In genomic region chr1:179517713-179518465, GRCm38 (mm10) we compare ENCODE assay signal across 8 mouse cellular contexts. TPM values are rescaled to one million over a fixed set of nuclear protein-coding genes. Genes with fewer than 3 reads are reported as not detected.
A peak's percentile ranks its signal among the peaks of the same experiment; 100 is the strongest.
DNase-seq lines count a peak whose midpoint lies in the region; ATAC-seq and TF ChIP-seq lines count a peak whose summit lies in the region.

Gene Smyd3 (minus strand): TSS chr1:179518041.

- H3K4me3 ChIP-seq in bone marrow, adult 2 months (replicated peaks; ENCODE audit: control insufficient read depth, low read depth, low read length), result peak within 1 kb of the TSS; percentile 93
- H3K4me3 ChIP-seq in embryonic facial prominence, embryonic 15.5 days (replicated peaks), result peak within 1 kb of the TSS; percentile 71
- peak within 1 kb of the TSS; percentile 80 for H3K4me3 ChIP-seq in kidney, embryonic 14.5 days (ENCODE audit: low read length)
- H3K4me3 ChIP-seq in limb, embryonic 15.5 days, result peak within 1 kb of the TSS; percentile 63

- H3K4me1 ChIP-seq in bone marrow, adult 2 months (ENCODE audit: control insufficient read depth, insufficient read depth, low read length), result no peaks in the 10 kb centered on the region; the same call in 1 of the 2 replicates
- peaks cover 7% of the 10 kb centered on the region; the same call in 1 of the 2 replicates for H3K4me1 ChIP-seq in embryonic facial prominence, embryonic 15.5 days
- H3K4me1 ChIP-seq in kidney, embryonic 14.5 days (ENCODE audit: control insufficient read depth, insufficient read depth, low read length), result 0 out of 2 replicates have a peak, but pooled peaks cover 4% of the 10 kb centered on the region
- H3K4me1 ChIP-seq in limb, embryonic 15.5 days, result peaks cover 6% of the 10 kb centered on the region; the same call in 1 of the 2 replicates

- WGBS in bone marrow, adult 2 months, result 5% methylated on average over 39 of the region's 39 CpGs
- 5% methylated on average over 39 of the region's 39 CpGs for WGBS in embryonic facial prominence, embryonic 15.5 days
- WGBS in kidney, embryonic 14.5 days, result 7% methylated on average over 39 of the region's 39 CpGs
- 7% methylated on average over 39 of the region's 39 CpGs for WGBS in limb, embryonic 15.5 days

- H3K9me3 ChIP-seq in embryonic facial prominence, embryonic 15.5 days (replicated peaks), result no peaks in the 10 kb centered on the region
- H3K9me3 ChIP-seq in kidney, embryonic 14.5 days (ENCODE audit: control insufficient read depth, low read length), result no peaks in the 10 kb centered on the region
- no peaks in the 10 kb centered on the region for H3K9me3 ChIP-seq in limb, embryonic 15.5 days

- H3K27me3 ChIP-seq in embryonic facial prominence, embryonic 15.5 days, result no peaks in the 10 kb centered on the region
- no peaks in the 10 kb centered on the region for H3K27me3 ChIP-seq in kidney, embryonic 14.5 days (ENCODE audit: control insufficient read depth, insufficient read depth, low read length)
- no peaks in the 10 kb centered on the region for H3K27me3 ChIP-seq in limb, embryonic 15.5 days

- peak; percentile 78 for ATAC-seq in embryonic facial prominence, embryonic 15.5 days (ENCODE audit: insufficient number of reproducible peaks, low FRiP score, low TSS enrichment, low read depth)
- peak; percentile 85 for ATAC-seq in kidney, embryonic 14.5 days (ENCODE audit: low FRiP score, low TSS enrichment)
- peak; percentile 80; the same call in 1 of the 2 replicates for ATAC-seq in limb, embryonic 15.5 days (ENCODE audit: insufficient number of reproducible peaks, low FRiP score, low TSS enrichment, low read depth)

- H3K27ac ChIP-seq in bone marrow, adult 2 months (ENCODE audit: control insufficient read depth, insufficient read depth, low read depth, low read length, poor library complexity), result peak within 1 kb of the TSS; percentile 14; the same call in 1 of the 2 replicates
- peak within 1 kb of the TSS; percentile 75 for H3K27ac ChIP-seq in embryonic facial prominence, embryonic 15.5 days (replicated peaks)
- no peak within 1 kb of the TSS for H3K27ac ChIP-seq in kidney, embryonic 14.5 days (ENCODE audit: low read depth, low read length)
- H3K27ac ChIP-seq in limb, embryonic 15.5 days, result peak within 1 kb of the TSS; percentile 47

- 0 out of 2 replicates have a peak, but pooled peaks have one; percentile 35 for TF ChIP-seq POLR2A in bone marrow, adult 2 months (IDR thresholded peaks at IDR 0.05; ENCODE audit: borderline replicate concordance, control insufficient read depth, low read depth, low read length)

- peak; percentile 91 for DNase-seq in 416B (ENCODE audit: low read depth)
- peak; percentile 84 to 85 for DNase-seq in heart, adult 9 months (ENCODE audit: low spot score in 2 of 2)
- peak; percentile 42 to 67 for DNase-seq in monocyte, adult 2 months (ENCODE audit: low read depth in 1 of 2, low spot score in 2 of 2)
- peak; percentile 82 to 84 for DNase-seq in spleen, postnatal 36 days (ENCODE audit: low spot score in 2 of 2)

- peak within 1 kb of the TSS; percentile 95 for H3K4me2 ChIP-seq in embryonic facial prominence, embryonic 15.5 days (replicated peaks)
- peak within 1 kb of the TSS; percentile 95 for H3K4me2 ChIP-seq in kidney, embryonic 14.5 days (replicated peaks; ENCODE audit: low read depth, low read length)
- peak within 1 kb of the TSS; percentile 92 for H3K4me2 ChIP-seq in limb, embryonic 15.5 days

- peak within 1 kb of the TSS; percentile 51 for H3K9ac ChIP-seq in embryonic facial prominence, embryonic 15.5 days
- peak within 1 kb of the TSS; percentile 67 for H3K9ac ChIP-seq in kidney, embryonic 14.5 days (ENCODE audit: low read depth, low read length)
- peak within 1 kb of the TSS; percentile 48 for H3K9ac ChIP-seq in limb, embryonic 15.5 days

- H3K36me3 ChIP-seq in embryonic facial prominence, embryonic 15.5 days, result no peaks in the 10 kb centered on the region
- no peaks in the 10 kb centered on the region for H3K36me3 ChIP-seq in kidney, embryonic 14.5 days (ENCODE audit: control insufficient read depth, insufficient read depth, low read length)
- H3K36me3 ChIP-seq in limb, embryonic 15.5 days, result no peaks in the 10 kb centered on the region

- TF ChIP-seq CTCF in bone marrow, adult 2 months (IDR thresholded peaks at IDR 0.05; ENCODE audit: control insufficient read depth, insufficient read depth, low read length), result peak; percentile 89

RNA-seq across cellular contexts. Expression of gene Smyd3, which starts in this region (rescaled TPM):
- 8.0 and 20.8 TPM in 2 replicates for polyA plus RNA-seq in bone marrow, adult 2 months (2011; ENCODE audit: insufficient read depth, insufficient read length, low replicate concordance, missing spikeins)
- polyA plus RNA-seq in embryonic facial prominence, embryonic 15.5 days (2015; fragmentation: Nextera tagmentation; extraction: Ambion mirVana), result 20.0 and 22.0 TPM in 2 replicates
- polyA plus RNA-seq in kidney, embryonic 14.5 days (2014; fragmentation: Nextera tagmentation; extraction: Ambion mirVana), result 19.9 and 21.5 TPM in 2 replicates
- 18.8 and 19.2 TPM in 2 replicates for polyA plus RNA-seq in limb, embryonic 15.5 days (2015; fragmentation: Nextera tagmentation; extraction: Ambion mirVana)
